In the genomic region with DNA sequence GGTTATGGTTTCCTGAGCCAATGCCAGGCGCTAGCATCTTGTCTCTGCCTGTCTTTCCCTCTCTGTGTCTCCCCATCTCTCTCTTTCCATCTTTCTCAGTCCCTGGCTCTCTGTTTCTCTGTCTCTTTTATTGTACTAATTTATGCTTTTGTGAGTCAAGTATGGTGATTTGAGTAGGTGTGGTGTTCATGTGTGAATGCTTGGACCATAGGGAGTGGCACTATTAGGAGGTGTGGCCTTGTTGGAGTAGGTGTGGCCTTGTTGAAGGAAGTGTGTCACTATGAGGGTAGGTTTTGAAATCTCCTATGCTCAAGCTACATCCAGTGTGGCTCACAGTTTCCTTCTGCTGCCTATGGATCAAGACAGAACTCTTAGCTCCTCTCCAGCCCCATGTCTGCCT, we compare ENCODE assay signal across 23 mouse cellular contexts.
"Had no signal": no experiment of that assay in that cellular context is flagged by ENCODE, and none has a peak within 500 bp of the region (broad histone marks: within the 10 kb centered on the region; RNA-seq: fewer than 3 reads in every experiment).

No protein-coding gene starts in this region.

- H3K36me3 ChIP-seq: liver, embryonic 13.5 days; liver, embryonic 15.5 days; lung, embryonic 15.5 days; midbrain, embryonic 10.5 days; midbrain, embryonic 12.5 days; neural tube, embryonic 13.5 days; neural tube, embryonic 15.5 days; stomach, embryonic 15.5 days had no signal

- H3K4me3 ChIP-seq: liver, embryonic 13.5 days; liver, embryonic 15.5 days; lung, embryonic 15.5 days; midbrain, embryonic 10.5 days; midbrain, embryonic 12.5 days; myocyte; neural tube, embryonic 13.5 days; neural tube, embryonic 15.5 days; stomach, embryonic 15.5 days had no signal

- H3K27me3 ChIP-seq: liver, embryonic 13.5 days; liver, embryonic 15.5 days; lung, embryonic 15.5 days; midbrain, embryonic 12.5 days; neural tube, embryonic 15.5 days; stomach, embryonic 15.5 days had no signal

- H3K9me3 ChIP-seq: liver, embryonic 13.5 days; liver, embryonic 15.5 days; lung, embryonic 15.5 days; midbrain, embryonic 10.5 days; midbrain, embryonic 12.5 days; neural tube, embryonic 13.5 days; neural tube, embryonic 15.5 days; stomach, embryonic 15.5 days had no signal

- H3K4me1 ChIP-seq: liver, embryonic 13.5 days; liver, embryonic 15.5 days; lung, embryonic 15.5 days; neural tube, embryonic 13.5 days; neural tube, embryonic 15.5 days had no signal

- ATAC-seq: liver, postnatal 0 days; lung, postnatal 0 days; midbrain, embryonic 16.5 days had no signal

- DNase-seq: liver, embryonic 13.5 days; liver, postnatal 0 days; lung, adult 2 months; lung, postnatal 14 days; lung, postnatal 36 days; midbrain, embryonic 14.5 days; retina, postnatal 1 day; right cerebral cortex, adult 18-20 months; right cerebral cortex, postnatal 25 days; thymus, adult 18-20 months; thymus, postnatal 14 days; thymus, postnatal 4 days had no signal

- H3K27ac ChIP-seq: liver, embryonic 13.5 days; liver, embryonic 15.5 days; lung, embryonic 15.5 days; macrophage; midbrain, embryonic 10.5 days; midbrain, embryonic 12.5 days; neural tube, embryonic 13.5 days; neural tube, embryonic 15.5 days; stomach, embryonic 15.5 days had no signal

- H3K9ac ChIP-seq: liver, embryonic 13.5 days; liver, embryonic 15.5 days; liver, postnatal 0 days; lung, embryonic 15.5 days; midbrain, embryonic 12.5 days; neural tube, embryonic 13.5 days; neural tube, embryonic 15.5 days; stomach, embryonic 15.5 days had no signal

- H3K4me2 ChIP-seq: liver, embryonic 13.5 days; liver, embryonic 15.5 days; lung, embryonic 15.5 days; midbrain, embryonic 12.5 days; neural tube, embryonic 13.5 days; neural tube, embryonic 15.5 days; stomach, embryonic 15.5 days had no signal
